Mouse (Mus musculus): Measurements from ENCODE around the gene Uggt1. TPM values are rescaled to one million over a fixed set of nuclear protein-coding genes. Genes with fewer than 3 reads are reported as not detected.
A peak's percentile ranks its signal among the peaks of the same experiment; 100 is the strongest.

Gene Uggt1
- total RNA-seq (2021) = 10 to 100 TPM; 38.4 to 51.8 TPM

DNA sequence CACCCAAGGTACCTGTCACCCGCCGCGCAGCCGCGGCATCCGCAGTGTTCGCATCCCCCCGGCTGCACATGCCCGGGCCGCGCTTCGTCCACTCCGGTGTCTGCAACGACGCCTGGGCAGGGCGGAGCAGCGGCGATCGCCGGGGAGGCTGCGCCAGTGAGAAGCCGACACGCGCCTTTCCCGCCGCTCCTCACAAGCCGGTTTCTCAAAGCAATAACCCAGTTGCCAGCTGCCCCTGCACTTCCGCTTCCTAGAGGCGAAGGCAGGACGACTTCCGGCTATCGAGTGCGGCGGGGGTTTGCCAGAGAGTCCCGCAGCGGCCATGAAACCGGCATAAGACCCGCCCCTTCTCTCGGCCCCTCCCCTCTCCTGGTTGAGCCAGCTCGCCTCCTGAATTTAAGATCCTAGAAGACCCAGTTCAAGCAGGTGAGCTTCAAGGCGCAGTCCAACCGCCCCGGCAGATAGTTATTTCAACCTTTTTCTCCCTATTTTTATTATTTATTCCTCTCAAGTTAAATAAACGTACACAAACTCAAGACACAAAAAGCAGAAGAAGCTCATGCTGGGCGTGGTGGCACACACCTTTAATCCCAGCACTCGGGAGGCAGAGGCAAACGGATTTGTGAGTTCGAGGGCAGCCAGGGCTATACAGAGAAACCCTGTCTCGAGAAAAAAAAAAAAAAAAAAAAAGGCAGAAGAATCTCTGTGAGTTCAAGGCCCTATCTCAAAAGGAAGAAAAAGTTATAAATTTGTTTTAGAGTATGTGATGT is at the start of gene Uggt1:
Gene Uggt1, minus strand, starts transcription at position 663 of the 770 bp plus-strand sequence.
- intact Hi-C loops (cut with DNase I) = no loop called here
- peak; percentile 93 for DNase-seq (ENCODE audit: low spot score in 2 of 2)

GRCm38 (mm10) chr1:36293470-36293869 is 49.0 kb upstream of the Uggt1 start:
- no peak for DNase-seq (ENCODE audit: low spot score in 2 of 2)
- intact Hi-C loops (cut with DNase I) = no loop called here

GRCm38 (mm10) chr1:36281849-36282248 is 37.3 kb upstream of the Uggt1 start:
- intact Hi-C loops (cut with DNase I) = no loop called here

GRCm38 (mm10) chr1:36280938-36281337 is 36.4 kb upstream of the Uggt1 start:
- DNase-seq (ENCODE audit: low spot score in 2 of 2) = no peak
- intact Hi-C loops (cut with DNase I) = no loop called here

More at GRCm38 (mm10) chr1:36281849-36282248, 37.3 kb upstream of the Uggt1 start:
- DNase-seq (ENCODE audit: low spot score in 2 of 2) = no peak

DNA sequence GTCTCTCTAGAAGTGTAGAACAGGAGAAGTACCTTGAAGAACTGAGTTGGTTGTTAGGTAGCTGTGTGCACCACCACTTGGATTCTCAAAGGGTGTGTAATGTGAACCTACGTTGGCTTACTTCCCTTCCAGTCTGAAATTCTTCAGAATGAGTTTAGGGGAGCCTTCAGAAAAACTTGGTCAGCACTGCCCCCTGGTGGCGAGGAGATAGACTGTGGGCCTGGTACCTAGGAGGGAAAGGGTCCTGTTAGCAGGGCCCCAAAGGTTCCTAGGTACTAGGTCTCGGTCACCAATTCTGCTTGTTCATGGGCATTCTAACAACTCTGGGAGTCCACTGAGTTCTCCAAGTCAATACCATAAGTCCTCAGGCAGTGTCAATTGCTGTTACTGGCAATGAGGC is 34.7 kb upstream of the Uggt1 start:
- DNase-seq (ENCODE audit: low spot score in 2 of 2) = peak; percentile 49 to 78
- intact Hi-C loops (cut with DNase I) = no loop called here

DNA sequence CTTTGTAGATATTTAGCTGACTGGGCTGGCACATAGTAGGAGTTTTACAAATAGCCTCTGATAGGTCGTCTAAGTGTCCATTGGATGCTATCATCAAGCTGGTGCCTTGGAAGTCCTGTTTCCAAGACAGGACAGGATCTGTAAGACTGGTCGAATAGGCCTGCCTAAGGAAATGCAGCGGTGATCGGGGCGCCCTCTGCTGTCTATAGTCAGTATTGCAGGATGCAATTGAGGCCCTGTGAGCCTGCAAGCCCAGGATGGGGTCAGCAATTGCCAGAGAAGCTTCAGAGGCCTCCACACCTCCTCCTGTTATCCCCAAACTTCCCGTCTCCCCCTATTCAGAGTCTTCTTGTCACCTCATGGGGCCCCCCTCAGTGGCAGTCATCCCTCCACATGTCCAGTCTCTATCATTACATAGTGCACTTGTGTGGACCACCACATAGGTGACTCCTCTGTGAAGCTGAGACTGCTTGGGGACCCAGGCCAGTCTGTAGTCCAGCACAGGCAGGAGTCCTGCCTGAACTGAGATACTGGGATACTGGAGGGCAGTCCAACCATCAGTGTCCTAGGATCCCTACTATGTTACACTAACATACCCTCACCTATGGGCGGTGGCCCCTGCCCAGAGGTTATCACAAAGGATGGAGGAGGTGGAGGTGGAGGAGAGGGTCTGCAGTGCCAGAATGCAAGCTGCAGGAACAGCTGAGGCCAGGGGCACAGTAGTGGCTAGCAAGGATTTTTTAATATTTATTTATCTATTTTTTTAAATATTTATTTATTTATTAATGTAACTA is 32.9 kb upstream of the Uggt1 start:
- intact Hi-C loops (cut with DNase I) = no loop called here
- DNase-seq (ENCODE audit: low spot score in 2 of 2) = peak; percentile 55 to 65

DNA sequence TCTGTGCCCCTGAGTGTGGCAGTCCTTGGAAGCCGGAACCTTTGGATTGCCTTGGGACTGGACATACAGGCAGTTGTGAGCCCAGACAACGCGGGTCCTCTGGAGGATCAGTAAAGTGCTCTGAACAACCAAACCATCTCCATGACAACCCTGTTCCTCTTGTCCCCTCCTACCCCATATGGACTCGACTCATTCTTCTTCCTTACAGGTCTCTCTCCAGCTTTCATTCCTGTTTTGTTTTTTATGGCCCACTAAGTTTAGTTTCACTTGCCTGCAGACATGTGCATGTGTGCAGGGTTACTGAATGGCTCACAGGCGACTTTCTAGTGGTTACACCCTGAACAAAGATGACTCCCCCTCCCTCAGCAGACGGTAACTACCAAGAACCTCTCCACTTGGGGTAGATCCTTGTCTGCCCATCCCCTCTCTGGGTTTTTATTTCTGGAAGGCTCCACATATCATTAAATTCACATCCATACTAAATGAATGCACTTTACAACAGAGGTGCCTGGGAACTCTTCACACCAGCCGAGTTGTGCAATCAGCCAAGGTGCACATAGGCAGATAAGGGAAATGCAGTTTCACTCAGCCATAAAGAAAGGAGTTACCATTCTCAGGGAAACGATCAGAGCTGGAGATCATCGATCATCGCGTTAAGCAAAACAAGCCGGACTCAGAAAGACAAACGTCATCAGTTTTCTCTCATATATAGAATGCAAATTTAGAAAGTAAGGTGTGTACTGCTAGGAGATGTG is 31.3 kb upstream of the Uggt1 start:
- DNase-seq (ENCODE audit: low spot score in 2 of 2) = no peak
- intact Hi-C loops (cut with DNase I) = no loop called here

- no peak for DNase-seq (ENCODE audit: low spot score in 2 of 2)
- intact Hi-C loops (cut with DNase I) = no loop called here
These were observed 29.9 kb upstream of the Uggt1 start, which contains the start of gene Neurl3 for GRCm38 (mm10) chr1:36274455-36274854. Gene Neurl3, minus strand, starts transcription at chr1:36274679.

DNA sequence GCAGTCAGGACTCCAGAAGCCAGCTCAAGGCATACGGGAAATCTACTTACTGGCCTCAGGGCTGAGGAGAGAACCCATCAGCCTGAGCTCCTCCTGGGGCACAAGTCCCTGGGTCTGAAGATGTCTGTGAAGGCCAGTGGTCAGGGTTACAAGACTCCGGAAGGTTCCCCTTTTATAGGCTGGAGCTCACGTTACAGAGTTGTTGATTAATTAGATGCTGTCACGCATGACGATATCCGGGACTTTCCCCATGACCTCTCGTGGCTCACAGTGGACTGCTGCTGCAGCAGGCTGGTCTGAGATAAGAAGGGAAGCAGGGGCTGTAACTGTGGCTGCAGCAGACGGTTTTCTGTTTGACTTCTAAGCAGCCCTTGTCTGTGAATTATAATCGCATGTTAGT is 28.8 kb upstream of the Uggt1 start:
- no peak for DNase-seq (ENCODE audit: low spot score in 2 of 2)
- intact Hi-C loops (cut with DNase I) = no loop called here

DNA sequence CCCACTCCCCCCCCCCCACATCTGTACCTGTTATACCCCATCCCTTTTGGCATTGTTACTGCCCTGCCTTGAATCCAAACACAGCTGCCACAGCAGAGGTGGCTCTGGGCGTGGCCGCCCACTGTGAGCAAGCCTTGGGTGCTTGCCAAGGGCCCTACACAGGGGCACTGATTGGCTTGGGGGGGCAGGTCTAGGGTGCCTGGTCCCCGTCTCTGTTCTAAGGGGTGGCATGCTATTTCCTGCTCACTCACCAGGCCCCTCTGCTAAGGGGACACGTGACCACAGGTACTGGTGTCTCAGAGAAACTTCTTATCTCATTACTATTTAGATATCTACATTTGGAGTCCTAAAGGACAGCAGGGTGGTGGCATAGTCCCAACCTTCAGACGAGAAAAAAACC is 28.0 kb upstream of the Uggt1 start:
- DNase-seq (ENCODE audit: low spot score in 2 of 2) = no peak
- intact Hi-C loops (cut with DNase I) = no loop called here

DNA sequence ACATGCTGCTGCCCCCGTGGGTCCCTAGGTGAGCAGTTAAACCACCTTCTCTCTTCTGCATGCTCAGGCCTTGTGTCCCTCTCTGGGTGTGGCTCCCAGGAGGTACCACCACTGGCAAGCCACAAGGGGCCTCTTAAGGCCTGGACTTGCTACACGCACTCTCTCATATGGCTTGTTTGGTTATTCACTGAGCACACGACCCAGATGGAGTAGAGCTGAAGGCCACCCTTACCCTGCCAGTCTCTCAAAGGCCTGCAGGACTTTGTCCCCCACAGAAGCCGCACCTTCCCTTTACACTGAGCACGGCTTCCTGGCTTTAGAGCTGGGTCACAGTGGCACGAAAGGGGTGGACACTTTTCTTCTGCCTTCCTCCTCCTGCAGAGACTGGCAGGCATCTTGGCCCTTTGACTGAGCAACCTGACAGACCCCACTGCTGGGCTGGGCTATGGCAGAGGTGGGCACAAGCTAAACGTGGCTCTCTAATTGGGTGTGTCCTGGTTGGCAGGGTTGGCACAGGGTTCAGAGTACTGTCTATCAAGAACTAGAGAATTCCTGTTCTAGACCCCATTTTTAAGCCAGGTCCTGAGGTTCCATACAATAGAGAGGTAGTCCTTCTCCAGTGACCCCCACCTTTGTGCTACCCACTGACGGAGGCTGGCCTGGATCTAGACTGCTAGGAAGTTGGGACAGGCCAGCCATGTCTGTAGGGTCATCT is 27.2 kb upstream of the Uggt1 start:
- DNase-seq (ENCODE audit: low spot score in 2 of 2) = no peak
- intact Hi-C loops (cut with DNase I) = no loop called here

GRCm38 (mm10) chr1:36270666-36271065 is 26.1 kb upstream of the Uggt1 start:
- DNase-seq (ENCODE audit: low spot score in 2 of 2) = no peak
- intact Hi-C loops (cut with DNase I) = no loop called here

- intact Hi-C loops (cut with DNase I) = no loop called here
- DNase-seq (ENCODE audit: low spot score in 2 of 2) = no peak
These were observed 24.7 kb upstream of the Uggt1 start for GRCm38 (mm10) chr1:36269121-36269795.

GRCm38 (mm10) chr1:36267595-36267994 is 23.1 kb upstream of the Uggt1 start:
- DNase-seq (ENCODE audit: low spot score in 2 of 2) = no peak
- intact Hi-C loops (cut with DNase I) = no loop called here

- intact Hi-C loops (cut with DNase I) = no loop called here
- DNase-seq (ENCODE audit: low spot score in 2 of 2) = no peak
These were observed 21.8 kb upstream of the Uggt1 start for GRCm38 (mm10) chr1:36266293-36266692.

- DNase-seq (ENCODE audit: low spot score in 2 of 2) = no peak
These were observed 19.4 kb upstream of the Uggt1 start for GRCm38 (mm10) chr1:36263833-36264488.

GRCm38 (mm10) chr1:36261708-36262504 is 17.4 kb upstream of the Uggt1 start:
- intact Hi-C loops (cut with DNase I) = no loop called here
- DNase-seq (ENCODE audit: low spot score in 2 of 2) = no peak

More at GRCm38 (mm10) chr1:36263833-36264488, 19.4 kb upstream of the Uggt1 start:
- intact Hi-C loops (cut with DNase I) = no loop called here

- DNase-seq (ENCODE audit: low spot score in 2 of 2) = no peak
- intact Hi-C loops (cut with DNase I) = no loop called here
These were observed 15.9 kb upstream of the Uggt1 start for GRCm38 (mm10) chr1:36260418-36260817.
